Mouse (Mus musculus): ENCODE results near the gene Igfals.

Gene Igfals

DNA sequence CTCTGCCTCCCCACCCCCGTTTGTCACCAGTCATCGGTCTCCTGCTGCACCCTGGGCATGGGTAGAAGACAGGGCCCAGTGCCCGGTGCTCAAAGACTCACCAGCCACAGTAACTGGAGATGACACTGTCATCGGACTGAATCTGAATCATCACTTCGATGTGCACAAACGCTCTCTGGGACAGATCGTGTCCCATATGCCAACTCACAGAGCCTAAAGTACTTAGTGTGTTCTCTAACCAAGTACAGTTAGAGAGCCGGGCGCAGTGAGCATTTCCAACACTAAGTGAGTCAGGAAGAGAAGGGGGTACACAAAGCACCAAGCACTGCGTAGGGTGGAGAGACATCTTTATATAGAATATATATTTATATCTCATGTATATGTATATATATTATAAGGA is 2.1 kb downstream of the Igfals start:
- peak; percentile 48 for DNase-seq (ENCODE audit: low spot score)

DNA sequence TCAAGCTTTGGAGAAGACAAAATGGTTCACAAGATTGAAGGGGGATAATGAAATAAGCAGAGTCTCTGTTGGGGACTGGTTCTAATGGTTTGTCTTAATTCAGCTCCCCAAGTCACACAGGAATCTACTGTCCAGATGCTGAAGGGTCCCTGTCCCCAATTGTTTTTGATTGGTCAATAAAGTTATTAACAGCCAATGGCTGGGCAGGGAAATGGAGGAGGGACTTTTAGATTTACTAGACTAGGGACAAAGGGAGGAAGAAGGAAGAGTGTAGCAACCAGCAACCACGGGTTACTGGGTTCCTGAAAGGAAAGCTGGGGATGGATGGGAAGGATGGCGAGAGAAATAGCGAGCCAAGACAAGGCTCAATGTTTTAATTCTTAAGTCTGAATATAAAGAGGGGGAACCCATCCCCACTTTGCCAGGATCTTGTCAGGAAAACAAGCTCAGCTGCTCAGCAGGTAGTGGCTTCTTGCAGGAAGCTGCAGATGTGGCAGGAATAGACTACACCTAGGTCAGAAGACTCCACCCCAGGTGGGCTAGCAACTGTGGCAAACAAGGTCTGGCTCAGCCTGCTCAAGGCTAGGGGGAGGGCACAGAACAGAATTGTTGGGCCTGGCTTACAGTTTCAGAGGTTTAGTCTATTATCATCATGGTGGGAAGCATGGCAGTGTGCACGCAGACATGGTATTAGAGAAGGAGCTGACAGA is 8.1 kb downstream of the Igfals start:
- no peak for DNase-seq (ENCODE audit: low spot score)

DNA sequence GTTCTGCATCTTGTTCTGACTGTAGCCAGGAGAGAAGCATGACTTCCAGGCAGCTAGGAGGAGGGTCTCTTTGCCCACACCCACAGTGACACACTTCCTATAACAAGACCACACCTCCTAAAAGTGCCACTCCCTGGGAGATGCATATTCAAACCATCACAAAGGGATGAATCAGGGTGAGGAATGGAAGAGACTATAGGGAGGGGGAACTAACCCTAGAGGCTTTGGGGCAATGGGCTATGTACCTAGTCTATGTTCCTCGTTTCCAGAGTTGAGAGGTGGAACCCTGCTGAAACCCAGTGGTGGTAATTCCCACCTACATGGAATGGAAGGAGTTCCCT is 8.6 kb downstream of the Igfals start:
- DNase-seq (ENCODE audit: low spot score), result no peak

DNA sequence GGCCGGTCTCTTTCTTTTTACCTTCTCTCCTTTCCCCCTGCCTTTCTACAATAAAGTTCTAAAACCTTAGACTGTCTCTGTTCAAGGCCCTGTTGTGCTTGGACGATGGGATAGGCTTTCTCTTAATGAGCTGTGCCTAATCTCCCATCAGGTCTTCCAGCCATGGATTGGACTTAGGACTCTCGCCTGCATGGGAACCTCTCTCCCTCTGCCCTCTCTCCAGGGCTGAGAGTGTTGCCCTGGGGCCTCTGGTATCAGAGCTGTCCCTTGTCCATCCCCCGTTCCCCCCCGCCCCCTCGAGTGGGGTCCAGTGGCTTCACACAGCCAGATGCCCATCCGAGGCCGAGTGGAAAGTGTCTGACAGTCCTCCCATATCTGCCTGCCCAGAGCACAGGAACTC is 9.2 kb downstream of the Igfals start:
- no peak for DNase-seq (ENCODE audit: low spot score)

DNA sequence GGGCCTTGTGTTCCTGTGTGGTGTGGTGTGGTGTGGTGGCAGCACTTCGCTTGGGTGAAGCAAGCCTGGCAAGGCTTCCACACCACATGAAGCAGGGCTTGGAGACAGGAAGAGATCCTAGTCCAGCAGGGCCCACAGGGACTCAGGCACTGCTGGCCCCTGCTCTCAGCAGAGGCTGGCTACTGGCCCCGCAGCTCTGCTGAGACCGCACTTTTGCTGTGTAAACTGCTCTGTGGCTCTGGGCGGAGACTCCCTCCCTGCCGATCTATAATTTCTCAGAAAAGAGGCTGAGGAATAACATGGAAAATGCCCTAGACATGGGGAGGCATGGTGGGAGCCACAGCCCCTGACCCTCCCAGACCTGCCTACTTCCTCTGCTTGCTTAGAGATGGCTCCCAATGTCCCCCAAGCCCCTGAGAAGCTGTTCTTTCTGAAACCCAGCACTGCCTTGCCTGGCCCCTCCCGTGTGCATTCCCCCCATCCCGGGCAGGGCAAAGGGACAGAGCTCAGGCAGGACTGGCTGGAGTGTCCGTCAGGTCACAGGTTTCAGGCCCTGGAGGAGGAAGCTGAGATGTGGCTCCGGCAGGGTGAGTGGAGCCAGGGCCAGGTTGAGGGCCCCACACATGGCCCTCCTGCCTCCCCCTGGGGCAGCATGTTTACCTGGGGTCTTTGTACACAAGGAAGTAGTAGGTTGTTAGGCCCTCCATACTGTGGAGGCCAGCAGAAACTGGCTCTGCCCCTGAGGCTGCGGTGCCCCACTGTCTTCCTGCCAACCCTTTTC is 11.7 kb downstream of the Igfals start:
- no peak for DNase-seq (ENCODE audit: low spot score)

DNA sequence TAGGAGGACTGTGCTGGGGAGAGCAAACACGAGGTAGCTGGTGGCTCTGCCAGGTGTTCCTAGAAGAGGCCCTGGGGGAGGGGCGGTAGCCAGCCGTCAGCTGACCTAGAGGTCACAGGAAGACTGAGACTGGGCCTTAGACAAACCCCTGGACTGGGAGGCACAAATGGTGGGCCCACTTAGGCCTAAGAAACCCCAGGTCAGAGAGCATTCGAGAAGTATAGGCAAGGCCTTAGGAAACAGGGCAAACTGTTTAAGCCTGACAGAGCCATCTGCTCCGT is 12.3 kb downstream of the Igfals start:
- DNase-seq (ENCODE audit: low spot score), result no peak

DNA sequence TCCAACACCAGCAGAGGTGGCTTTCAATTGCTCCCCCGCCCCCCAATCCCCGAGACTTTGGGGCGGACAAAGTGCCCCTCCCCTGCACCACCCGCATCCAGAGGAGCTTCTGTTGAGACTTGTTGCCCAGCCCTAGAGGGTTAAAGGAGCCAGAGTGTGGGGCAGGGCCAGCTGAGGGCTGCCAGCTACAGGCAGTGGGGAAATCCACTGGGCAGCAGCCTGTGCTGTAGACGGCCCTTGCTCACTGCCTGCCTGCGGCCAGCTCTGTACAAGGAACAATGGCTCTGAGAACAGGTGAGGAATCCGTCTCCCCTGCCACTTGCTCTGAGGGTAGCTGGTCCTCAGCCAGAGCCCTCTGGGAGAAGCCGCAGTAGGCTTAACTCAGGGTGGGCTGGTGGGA is 12.7 kb downstream of the Igfals start:
- no peak for DNase-seq (ENCODE audit: low spot score)

DNA sequence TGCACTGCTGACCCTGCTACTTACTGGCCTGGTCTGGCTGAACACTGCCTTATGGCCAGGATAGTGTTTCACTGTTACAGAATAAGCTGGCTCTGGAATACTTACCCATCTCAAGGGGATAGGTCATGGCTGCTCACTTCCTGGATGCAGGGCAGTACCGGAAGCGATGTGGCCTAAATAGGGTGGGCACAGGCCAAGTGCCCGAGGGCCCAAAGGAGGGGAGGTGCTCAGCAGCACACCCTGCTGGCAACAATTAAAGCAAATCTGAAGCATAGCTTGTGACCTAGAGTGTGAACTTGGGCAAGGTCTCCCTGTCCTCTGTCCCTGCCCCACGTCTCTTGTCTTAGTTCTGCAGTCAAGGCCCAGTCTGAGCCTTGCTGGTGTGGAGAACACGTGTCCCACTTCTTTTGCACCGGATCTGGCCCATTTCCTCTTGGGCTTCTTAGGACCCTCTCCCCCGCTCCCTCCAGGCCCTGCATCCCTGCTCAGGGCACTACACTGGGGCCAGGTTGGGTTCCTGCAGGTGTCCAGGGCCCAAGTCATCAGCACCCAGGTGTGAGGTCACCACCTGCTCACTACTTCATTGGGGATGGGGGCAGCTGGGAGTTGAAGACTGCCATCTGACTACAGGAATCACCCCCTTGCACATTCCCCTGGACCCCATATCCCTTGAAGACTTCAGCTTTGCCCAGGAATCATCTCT is 16.1 kb downstream of the Igfals start:
- peak; percentile 13 for DNase-seq (ENCODE audit: low spot score)

DNA sequence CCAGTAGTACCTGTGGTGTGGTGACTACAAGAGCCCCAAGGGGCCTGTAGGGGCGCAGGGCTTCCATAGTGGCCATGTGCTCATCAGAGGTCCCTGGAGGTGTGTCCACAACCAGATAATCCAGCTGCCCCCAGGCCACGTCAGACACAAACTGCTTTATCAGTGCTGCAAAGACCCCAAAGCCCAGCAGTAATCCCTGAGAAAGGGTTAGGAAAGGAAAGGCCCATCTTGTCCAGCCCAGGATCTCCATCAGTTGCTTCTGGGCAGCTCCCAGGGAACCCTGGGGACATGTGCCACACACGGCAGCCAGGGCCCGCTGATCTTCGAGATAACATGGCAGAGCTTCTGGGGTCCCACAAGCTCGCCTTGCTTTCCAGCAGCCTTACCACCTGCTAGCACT is 18.6 kb downstream of the Igfals start:
- DNase-seq (ENCODE audit: low spot score), result no peak

DNA sequence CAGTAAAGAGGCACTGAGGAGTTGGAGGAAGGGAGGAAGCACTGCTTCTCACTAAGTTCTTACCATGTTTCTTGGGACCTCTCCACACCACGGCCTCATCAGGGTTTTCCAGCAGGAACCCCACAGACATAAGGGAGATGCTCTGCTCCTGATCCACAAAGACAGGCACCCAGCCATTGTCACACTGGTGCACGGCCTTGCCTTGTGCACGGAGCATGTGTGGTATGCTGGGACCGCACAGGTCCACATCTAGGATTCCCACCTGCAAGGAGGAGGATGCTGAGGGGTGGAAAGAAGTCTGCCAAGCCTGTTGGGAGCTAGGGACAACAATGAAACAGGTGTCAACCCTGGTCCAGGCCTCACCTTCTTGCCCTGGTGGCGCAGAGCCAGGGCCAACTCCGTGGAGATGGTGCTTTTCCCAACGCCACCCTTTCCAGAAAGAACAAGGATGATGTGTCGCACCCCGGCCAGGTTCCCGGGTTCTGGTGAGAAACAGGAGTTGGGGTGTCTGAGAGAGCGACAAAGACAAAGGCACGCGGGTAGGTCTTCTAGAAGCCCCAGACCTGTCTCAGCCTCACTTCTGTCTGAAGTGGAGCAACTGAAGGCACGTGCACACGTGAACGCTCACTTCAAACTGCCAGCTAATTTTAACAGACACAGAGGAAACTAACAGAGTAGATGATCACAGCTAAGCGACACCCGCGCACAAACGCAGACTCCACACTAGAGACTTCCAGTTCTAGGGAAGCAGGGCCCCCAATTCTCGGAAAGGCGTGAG is 19.7 kb downstream of the Igfals start:
- peak; percentile 17 for DNase-seq (ENCODE audit: low spot score)

DNA sequence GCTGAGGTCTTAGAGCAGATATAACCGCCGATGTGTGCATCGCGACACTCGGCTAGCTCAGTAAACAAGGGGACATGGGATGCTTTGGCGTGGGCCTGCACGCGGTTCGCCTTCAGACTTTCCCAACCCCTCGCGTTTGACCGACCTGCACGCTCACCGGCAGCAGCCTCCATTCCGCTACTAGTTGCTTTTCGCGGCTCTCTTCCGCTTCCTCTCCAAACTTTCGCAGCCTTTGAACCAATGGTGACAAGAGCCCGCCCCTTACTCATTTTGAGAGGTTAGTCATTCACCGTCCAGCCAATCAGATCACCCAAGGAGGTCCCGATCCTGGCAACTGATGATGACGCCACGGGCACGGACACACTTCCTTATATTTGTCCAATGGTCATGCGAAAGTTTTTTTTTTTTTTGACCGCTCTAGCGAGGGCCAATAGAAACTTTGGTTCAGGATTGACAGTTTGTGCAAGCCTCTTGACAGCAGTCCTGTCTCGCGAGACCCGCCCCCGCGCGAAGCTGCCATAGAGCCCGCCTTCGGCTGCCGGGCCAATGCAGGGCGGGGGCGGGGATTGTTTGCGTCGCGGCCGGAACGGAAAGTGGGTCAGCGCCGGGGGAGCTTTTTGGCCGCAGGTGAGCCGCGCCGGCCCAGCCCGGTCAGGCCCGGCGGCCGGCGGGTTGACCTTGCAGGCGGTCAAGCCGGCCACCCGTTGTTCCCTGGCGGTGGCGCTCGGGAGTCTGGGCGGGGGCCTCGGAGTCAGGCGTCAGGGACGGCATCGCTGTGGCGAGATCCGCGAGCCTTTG is 20.5 kb downstream of the Igfals start, which contains the start of the genes Nubp2 and Spsb3:
TSS of gene Nubp2 (minus strand) at position 216 of the 798 bp plus-strand sequence.
TSS of gene Spsb3 (plus strand) at position 510 of the 798 bp plus-strand sequence.
- DNase-seq (ENCODE audit: low spot score), result peak; percentile 99

DNA sequence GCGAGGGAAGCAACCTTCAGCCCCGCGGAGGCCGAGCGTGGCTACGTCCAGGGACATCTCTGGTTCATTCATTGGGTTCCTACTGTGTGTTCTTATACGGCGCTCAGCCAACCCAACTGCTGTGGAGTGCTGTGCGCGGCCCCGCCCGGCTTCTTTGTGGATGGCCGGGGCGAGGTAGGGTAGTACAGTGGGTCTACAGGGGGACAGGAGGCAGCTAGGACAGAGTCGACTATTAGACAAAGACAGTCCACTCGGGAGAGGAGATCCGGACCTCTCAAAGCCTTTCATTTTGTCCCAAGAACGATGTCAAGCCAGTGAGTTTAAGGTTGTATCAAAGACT is 21.1 kb downstream of the Igfals start:
- no peak for DNase-seq (ENCODE audit: low spot score)

DNA sequence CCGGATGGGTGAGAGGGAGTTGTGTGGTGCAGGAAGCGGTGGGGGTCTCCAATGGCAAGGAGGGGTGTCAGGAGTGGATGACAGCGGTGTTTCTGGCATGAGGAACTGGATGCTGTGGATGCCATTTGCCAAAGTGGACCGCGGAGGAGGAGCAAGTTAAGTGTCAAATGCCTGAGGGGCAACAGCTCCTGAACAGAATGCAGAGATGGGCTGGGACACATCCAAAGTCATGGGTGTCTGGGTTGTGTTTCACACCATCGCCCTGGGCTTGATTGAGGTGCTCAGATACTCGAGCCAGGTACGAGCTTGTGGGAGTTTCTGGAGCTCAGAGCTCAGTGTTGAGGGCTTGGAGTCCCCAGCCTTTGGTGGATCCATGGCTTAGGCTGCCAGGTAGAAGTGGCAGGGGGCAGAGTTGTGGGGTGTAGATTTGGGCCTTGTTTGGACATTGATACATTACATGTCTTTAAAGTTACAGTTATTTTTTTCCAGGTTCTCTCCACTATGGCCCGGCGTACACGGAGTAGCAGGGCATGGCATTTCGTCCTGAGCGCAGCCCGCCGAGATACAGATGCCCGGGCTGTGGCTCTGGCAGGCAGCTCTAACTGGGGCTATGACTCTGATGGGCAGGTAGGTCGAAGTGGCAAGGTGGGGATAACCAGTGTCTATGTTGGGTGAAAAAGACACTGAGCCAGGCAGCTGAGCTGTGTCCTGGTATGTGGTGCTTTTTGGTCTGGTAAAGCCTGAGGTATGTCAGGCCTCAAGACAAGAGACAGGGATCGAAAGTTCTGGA is 21.7 kb downstream of the Igfals start:
- DNase-seq (ENCODE audit: low spot score), result peak; percentile 24

DNA sequence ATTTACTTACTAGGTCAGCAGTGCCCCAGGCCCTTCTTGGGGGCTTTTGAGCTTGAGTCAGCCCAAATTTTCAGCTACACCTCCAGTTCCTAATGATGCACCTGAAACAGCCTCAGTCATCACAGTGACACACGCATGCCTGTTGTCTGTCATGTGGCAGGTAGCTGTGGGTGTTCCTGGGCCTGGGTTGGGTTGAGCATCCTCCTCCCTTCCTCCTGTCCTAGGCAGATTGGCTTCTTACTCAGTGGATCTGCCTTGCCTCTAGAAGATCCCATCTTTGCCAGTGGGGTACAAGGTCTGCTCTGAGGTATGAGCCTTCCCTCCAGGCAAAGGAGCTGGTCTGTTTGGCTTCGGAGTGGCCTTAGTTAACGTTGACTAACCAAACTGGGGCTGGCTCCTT is 23.1 kb downstream of the Igfals start:
- no peak for DNase-seq (ENCODE audit: low spot score)

DNA sequence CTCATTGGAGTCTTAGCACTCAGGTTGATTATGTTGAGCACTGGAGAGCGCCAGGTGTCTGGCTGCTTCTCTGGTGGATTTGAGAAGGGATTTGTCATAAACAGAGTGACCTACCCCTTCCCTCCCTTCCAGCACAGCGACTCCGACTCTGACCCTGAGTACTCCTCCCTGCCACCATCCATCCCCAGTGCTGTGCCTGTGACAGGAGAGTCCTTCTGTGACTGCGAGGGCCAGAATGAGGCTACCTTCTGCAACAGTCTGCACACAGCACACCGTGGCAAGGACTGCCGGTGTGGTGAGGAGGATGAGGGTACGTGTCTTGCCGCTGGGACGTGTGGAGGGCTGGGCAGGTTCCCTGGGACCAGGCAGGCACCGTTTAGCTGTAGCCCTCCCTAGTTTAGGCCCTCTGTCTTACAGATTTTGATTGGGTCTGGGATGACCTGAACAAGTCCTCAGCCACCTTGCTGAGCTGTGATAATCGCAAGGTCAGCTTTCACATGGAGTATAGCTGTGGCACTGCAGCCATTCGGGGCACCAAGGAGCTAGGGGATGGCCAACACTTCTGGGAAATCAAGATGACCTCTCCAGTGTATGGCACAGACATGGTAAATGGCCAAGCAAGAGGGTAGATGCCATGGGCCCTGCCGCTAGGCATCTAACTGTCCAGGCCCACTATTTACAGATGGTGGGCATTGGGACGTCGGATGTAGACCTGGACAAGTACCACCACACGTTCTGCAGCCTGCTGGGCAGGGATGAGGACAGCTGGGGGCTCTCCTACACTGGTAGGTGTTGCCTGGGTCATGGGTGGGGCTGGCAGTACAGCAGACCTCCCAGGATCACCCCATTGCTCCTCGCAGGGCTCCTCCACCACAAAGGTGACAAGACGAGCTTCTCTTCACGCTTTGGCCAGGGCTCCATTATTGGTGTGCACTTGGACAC is 24.6 kb downstream of the Igfals start:
- DNase-seq (ENCODE audit: low spot score), result peak; percentile 7

DNA sequence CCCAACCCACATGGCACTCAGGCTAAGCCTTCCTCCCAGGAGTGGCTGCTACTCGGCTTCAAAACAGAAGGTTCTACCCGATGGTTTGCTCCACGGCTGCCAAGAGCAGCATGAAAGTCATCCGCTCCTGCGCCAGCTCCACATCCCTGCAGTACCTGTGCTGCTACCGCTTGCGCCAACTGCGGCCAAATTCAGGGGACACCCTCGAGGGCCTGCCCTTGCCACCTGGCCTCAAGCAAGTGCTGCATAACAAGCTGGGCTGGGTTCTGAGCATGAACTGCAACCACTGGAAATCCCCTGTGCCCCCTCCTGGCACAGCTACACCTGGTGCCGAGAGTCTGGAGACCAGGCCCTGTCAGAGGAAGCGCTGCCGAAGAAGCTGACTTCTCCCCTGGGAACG is 25.5 kb downstream of the Igfals start:
- peak; percentile 17 for DNase-seq (ENCODE audit: low spot score)

DNA sequence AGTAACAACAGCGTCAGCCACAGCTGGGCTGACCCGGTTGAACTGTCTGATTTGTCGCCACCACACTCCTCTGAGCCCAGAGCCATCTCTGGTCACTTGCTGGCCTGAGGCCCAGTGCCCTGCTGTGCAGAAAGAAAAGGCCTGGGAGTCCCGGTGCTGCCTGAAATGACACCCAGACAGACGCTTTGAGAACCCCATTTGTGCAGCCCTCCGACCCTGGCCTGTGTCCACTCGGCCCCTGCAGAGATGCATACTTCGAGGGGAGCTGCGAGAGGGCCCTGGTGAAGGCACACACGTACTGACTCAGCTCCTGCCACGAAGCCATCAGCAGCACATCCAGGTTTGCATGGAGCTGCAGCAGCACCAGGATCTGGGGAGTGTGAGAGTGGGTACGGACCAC is 27.0 kb downstream of the Igfals start:
- DNase-seq (ENCODE audit: low spot score), result peak; percentile 5

DNA sequence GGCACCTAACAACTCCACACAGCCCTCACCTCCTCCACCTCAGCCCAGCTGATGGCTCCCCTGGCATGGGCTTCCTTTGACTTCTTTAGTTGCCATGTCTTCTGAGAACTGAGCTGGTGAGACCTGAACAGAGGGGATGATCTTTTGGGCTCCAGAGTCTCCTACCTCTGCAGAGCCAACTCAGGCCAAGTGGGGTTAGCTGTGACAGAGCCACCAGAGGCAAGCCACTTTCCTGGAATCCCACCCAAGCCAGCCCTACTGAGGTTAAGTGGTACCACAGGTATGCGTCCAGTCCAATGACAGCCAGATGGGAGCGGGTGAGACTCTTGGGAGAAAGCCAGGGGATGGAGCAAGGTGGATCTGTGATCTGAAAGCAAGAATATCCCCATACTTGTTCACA is 27.5 kb downstream of the Igfals start:
- DNase-seq (ENCODE audit: low spot score), result peak; percentile 6

DNA sequence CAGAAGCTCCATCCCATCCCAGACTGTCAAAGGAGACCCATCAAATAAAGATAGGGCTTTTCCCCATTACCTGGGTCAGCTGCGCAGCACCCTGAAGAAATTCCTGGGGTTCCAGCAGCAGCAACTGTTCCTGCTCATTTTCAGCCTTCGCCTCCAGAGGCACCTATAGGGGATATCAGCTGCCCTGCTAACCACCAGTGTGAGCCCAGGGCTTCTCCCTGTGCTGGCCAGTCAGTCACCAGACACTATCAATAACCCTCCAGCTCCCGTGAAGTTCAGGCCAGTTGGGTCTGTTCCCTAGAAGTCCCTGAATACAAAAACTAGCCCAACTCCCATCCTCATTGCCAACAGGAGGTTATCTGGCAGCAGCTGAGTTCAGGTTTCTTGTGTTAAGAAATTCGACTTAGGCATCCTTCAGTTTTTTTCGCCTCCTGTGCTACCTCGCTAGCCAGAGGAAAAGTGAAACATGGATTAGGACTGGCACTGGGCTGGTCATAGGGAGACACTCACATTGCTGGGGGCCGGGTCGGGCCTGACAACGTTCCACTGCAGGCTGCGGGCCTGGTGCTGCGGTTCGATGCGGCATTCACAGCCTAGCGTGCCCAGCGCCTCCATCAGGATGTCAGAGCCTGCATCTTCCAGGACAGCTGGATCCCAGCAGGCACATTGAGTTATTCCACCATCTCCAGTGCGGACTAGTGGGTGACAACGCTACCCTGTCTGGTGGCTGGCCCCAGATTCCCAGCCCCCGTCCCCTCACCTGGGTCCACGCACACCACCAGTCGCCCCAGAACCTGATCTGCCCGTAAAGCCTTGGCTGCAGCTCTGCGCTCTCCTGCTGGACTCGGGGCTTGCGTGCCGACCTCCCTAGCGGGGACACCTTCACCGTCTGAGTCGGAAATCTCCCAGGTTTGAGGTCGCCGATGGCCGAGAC is 28.5 kb downstream of the Igfals start:
- DNase-seq (ENCODE audit: low spot score), result peak; percentile 24

Data from layer of hippocampus, adult 11-12 months (tissue).